Mouse (Mus musculus): ENCODE measurements around the gene Mrpl19.

Gene Mrpl19

DNA sequence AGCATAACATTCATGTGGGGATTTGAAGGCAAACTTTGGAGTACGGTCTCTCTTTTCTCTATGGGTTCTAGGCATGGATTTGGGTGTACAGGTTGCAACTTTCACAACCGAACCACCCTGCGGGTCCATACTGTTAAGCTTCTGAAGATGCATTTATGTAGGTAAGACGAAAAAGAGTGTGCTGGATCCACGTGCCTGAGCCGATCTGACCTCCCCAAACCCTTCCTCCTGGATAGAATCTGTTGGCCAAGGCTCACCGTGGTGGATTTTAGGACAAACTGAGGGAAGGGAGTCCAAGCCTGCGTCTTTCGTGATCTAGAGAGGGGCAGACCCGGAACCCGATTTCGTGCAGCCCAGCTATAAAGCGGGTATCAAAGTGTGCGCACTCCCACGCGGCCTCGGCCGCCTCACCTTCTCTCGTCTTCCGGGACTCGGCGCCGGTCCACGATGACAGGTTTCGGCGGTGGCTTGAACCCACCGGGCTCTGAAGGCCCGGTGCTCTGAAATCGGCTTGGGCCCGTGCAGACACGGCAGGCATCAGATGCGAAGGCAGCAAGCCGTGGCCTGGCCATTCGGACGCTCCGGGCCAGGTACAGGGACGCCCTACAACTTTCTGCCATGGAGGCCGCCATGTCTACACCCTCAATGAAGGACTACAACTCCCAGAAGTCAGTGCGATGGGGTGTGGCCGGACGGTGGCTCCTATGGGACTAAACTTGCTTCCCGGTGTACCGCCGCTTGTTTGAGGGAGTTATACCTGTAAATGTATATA, at the start of gene Mrpl19:
Gene Mrpl19 (minus strand): TSS at position 663 of the 772 bp plus-strand sequence.
- peak; percentile 97 for DNase-seq

DNA sequence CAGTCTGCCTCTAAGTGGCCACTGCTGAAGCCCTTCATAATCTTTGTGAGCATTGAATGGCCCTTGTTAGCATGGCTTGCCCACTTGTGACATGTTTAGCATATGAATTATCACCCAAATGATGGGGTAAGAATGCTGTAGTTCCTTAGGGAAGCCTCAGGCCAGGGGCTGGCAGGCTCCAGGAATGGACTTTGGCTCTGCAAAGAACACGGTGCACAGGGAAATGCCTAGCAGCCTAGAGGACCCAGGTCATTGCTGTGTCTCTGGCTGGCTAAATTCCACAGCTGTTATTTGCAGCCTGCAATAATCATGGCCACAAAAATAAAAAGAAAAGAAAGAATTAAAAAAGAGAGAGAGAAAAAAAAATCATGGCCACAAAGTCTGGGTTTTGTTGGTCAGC, 46.6 kb upstream of the Mrpl19 start:
- DNase-seq = no peak

DNA sequence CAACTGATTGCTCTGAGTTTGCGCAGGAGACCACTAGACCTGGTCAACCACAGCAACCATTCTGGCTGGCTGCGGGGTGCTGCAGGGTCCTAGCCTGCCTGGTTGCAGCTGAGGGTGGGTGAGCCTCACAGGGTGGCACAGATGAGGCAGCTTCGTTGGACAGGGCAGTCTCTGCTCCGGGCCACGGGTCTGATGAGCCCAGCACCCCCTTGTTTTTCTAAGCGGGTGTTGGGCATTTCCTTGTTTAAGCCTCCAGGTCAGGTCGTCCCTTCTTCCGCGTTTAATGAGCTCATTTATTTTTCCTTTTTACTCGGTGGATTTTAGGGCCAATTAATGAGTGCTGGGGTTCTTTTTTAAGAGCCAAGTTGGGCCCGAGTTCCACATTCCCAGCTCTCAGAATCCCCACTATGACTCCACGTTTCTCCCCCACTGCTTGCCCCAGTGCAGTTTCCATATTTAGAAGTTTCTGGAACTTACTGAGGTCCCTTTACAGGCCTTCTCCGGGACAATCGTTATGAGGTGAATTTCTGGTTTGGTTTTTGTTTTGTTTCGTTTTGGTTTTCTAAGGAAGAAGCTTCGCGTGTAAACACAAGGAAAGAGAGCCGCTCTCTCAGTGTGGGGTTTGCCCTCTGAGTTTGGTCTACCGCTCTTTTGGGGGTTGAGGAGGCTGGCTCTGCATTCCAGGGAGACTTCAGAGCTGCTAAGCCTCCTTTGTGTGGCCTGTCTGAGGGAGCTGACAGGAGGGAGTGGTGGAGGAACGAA, 24.5 kb upstream of the Mrpl19 start:
- DNase-seq = no peak

DNA sequence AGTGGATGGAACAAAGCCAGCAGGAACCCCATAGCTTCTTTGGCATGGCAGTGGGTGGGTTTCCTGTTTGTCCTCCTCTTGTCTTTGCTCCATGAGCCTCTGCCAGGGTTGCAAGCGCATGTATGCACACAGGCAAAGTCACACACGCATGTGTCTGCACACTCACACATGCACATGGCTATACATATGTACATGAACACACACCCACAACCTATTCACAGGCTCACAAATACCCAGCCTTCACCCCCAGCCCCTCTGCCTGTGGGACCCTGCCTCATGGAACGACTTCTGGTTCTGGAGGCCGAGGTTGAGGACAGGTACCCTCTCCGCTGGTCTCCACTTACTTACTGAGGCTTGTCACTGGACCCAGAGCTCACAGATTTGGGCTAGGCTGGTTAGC, 22.6 kb upstream of the Mrpl19 start:
- DNase-seq = no peak

DNA sequence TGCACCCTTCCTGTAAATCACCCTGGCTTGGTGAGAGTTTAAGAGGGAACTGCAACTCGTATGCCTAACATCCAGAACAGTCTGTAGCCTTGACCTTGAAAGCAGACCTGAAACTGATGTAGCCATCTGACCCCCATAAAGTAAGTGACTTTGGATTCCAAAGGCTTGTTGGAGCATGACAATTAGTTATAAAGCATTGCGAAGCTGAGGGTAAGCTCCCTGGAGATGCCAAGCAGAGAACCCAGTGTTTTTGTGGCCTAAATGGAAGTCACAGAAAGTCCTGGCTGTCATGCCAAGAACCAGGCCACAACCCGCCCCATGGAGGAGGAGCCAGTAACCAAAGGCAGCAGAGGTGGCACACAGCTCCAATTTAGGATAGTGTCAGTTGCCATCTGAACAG, 21.8 kb upstream of the Mrpl19 start:
- DNase-seq = peak; percentile 53

DNA sequence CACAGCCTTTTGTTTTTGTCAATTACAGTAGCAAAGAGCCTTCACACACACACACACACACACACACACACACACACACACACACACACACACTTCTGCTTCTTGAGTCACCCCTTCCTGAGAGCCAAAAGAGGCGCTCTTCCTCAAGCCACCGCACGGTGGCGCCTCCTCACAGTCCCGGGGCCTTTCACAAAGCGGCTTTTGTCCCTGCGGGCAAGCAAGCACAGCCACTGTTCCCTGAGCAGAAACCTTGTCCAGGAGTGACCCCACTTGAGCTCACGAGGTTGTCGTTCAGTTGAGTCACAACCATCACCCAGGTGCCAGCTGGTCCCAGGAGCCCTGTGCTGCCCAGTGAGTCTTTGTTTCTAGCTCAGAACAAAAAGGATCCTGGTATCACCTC, 21.3 kb upstream of the Mrpl19 start:
- DNase-seq = peak; percentile 93

DNA sequence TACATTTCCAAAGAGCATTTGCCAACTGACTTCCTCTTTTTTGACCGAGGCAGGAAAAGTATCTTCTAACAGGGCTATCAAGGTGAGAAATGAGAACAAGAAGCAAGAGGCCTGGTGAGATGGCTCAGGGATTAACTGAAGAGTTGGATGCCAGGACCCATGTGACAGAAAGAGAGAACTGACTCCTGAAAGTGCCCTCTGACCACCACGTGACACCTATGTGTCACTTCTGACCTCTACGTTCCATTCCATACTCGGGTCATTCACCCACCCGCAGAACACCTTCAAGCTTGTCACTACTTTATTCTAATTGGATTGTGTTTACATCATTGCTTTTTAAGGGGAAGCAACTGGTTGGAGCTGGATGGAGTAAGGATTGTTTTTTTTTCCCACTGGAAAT, 20.8 kb upstream of the Mrpl19 start:
- no peak for DNase-seq

DNA sequence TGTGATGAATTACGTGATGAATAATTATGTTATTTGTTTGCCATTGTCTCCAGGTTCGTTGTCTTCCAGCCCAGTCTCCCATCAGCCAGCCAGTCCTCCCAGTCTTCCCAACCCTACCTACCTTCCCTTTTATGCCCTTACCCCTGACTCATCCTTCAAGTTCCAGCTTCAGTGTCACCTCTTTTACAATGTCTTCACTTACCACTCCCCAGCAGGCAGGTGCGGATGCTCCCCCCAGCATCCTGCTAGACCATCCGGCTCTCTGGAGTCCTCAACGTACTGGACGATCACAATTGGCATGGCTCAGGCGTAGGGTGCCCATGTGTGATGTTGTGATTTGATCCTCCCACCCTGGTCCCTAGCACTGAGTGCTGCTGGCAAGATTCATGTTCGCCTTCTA, 20.4 kb upstream of the Mrpl19 start:
- no peak for DNase-seq

DNA sequence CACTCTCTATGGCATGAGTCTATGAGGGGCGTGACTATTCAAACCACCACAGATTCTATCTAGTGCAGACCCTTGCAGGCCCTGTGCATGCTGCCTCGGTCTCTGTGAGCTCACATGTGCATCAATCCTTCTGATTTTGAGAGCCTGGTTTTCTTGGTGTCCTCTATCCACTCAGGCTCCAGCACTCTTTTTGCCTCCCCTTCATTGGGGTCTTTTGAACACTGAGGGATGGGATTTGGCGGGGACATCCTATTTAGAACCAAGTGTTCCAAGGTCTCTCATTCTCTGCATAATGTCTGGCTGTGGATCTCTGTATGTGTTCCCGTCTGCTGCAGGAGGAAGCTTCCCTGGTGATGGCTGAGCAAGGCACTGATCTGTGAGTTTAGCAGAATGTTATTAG, 13.5 kb upstream of the Mrpl19 start:
- no peak for DNase-seq

DNA sequence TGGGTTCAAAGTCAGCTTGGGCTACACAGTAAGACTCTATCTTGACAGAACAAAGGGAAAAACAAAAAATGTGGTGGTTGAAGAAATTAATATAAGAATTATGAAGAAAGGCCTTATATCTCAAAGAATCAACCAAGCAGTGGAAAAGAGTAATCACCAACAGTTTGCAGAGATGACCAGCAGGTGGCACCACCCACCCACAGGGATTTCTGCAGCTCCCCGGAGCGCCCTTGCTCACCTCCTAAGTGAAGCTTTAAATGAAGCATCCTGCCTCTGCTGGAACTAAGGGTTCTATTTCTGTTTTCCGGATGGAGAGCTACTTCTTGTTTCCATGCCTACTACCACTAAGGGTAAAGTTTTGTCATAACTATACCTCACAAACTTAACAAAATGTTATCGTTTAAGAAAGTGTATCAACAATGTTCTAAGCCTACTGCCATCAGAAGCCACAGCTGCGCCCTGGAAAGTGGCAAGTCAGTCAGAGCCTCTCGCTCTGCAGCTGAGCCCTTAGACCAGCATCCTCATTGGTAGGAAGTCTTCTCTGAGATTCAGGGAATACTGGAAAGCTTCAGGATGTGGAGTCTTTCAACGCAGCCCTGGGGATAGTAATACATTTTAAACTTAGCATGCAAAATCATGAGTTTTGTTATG, 10.3 kb upstream of the Mrpl19 start:
- peak; percentile 82 for DNase-seq

DNA sequence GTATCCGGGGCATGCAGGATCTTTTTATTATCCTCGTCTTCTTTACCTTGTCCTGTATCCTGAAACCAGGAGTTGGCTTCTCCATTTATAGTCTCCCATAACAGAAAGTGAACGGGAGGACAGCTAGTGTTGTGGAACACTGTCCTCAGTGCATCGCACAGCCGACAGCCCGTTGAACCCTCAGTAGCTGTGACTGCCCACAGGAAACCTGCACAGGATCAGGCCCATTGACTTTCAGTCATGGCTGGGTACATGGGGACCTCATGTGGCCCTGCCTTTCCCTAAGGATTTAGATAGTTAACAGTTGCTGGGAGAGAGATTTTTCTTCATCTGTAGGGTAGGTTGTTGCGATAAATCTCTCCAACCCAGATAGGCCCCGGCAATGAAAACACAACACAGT, 6.8 kb upstream of the Mrpl19 start:
- DNase-seq = no peak

DNA sequence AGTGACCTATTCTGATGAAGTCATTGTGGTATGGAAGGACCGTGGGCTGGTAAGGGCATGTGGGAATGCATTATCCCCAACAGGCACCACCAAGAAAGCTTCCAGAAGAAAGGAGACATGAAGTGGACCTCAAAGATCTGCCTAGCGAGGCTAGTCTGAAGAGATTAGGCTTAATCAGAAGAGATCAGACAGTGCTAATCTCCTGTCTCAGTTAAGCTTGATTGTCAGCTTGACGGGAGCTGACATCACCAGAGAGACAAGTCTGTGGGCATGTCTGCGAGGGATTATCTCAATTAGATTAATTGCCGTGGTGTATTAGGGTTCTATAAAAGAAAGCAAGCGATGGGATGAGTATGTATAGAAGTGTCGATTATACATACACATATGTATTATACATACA, 5.4 kb upstream of the Mrpl19 start:
- no peak for DNase-seq

DNA sequence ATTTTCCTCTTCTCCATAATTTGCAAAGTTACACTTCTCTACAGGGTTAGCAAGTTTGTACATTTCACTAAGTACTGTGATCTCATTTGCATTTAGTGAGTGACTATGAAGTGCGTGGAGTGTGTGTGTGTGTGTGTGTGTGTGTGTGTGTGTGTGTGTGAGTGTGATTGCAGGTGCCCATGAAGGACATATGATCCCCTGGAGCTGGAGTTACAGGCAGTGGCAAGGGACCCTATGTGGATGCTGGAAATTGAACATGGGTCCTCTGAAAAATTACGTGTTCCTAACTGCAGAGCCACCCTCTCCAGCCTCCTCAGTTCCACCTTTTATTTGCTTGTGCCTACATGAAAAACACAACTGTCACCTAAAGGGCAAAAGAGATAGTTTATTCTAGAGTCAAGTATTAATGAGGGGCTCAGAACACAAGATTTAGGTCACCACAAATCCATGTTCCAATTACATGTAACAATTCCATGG, 348 bp upstream of the Mrpl19 start:
- no peak for DNase-seq

DNA sequence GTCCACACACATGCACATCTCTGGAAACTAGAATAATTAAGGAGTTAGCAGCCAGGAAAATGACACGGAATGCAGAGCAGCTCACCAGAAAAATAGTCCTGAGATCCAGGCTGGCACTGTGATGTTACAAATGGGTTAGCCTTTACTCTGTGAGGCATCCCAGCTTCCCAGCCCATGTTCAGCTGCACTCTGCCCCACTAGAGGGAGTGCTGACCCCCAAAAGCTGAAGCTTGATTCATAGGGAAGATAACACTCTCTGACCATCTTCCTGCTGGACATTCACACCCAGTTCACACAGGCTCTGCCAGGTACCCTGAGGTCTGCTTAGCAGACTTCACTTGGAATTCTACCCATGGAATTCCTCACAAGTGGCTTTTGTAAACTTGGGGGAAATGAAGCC, 5.5 kb downstream of the Mrpl19 start:
- no peak for DNase-seq

DNA sequence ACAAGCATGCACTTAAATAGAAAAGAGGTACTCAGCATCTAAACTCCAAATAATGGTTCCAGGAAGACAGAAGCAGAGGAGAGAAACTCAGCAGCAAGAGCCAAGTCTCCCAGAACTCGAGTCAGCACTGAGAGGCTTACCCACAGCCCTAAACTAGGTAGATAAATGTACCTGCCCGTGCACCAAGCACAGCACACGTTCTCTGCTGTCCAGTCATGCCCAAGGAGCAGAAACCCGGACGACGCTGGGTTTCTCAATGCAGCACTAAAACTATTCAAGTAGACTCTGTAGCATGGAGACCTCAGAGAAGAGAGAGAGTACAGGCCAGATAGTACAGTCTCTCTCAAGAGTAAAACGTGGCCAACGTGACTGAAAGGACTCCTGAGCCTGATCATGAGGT, 5.9 kb downstream of the Mrpl19 start:
- DNase-seq = no peak

DNA sequence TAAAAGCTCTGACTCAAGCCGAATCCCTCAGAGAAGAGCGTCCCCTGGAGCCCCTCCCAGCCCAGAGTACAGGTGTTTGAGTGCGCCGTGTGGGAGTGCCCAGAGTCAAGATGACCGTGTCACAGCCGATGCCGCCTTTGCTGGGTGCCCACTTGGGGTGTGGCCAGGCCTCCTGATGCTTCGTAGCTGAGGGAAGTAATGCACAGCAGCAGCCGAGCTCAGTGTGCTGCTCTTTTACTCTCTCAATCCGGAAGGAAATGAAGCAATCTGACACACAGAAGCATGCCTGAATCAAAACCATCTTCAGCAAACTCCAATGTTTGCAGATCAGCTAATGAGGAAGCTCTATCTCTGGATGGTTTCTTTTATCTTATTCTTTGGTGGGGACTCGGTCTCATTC, 7.8 kb downstream of the Mrpl19 start:
- DNase-seq = no peak

DNA sequence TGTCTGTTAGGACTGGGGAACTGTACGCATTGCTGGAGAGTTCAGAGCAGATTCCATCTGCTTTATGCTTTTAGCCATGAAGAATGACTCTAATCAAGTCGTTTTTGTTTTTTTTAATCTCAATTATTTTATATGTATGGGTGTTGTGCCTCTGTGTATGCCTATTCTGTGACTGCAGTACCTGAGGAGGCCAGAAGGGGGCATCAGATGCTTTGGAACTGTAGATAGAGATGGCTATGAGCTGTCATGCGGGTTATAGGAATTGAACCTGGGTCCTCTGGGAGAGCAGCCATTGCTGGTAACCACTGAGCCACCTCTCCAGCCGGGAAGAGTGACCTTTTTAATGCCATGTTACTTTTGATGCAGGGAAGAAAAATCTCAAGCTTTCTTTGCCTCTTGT, 9.4 kb downstream of the Mrpl19 start:
- DNase-seq = peak; percentile 25

DNA sequence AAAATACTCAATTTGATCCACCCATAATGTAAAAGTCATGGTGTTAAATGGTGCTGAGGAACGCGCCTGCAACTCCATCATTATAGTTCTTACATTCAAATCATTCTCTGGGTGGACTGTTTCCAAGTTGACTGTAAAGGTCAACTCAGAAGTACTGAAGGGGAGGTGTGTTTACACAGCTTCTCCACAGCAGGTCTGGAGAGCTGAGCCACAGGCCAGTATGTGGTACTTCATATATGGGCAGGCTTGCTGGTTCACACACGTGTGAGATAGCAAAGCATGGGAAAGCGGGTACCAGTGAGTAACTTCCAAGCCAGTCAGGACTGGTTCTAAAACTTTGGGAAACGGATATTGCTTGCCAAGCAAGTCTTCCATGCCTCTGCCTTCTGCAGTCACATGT, 10.6 kb downstream of the Mrpl19 start:
- DNase-seq = peak; percentile 36

DNA sequence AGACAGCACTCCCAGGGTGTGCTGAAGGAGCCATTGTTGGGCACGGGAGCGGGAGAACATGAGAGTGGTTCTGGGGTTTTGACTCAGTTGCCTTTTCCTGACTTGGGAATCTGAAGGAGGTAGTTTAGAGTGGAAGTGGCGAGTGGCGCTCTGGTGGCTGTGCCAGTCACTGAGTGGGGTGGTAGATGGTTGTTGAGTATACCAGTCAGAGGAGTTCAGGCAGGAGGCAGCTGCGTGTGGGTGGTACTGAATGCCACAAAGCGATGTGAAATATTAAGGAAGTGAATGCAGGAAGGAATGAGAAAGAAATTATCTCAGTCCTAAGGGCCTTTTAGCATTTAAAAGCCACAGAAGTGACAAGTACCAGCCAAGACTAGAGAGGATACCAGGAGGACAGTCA, 18.9 kb downstream of the Mrpl19 start:
- DNase-seq = no peak

DNA sequence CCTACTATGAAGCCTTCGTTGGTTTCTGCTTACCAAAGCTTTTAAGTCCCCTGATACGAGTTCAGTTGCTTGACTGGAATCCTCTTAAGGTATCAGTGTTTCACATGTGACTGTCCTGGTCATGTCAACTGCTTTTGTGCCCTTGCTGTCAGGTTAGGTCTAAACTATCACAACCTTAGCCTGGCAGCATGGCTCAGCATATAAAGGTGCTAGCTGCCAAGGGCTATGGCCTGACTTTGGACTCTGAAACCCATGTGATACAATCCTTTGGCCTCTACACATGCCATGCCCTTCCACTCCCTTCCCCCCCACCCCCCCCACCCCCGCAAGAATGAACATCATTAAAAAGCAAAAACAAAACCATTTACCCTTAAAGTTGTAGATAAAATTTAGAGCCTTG, 21.3 kb downstream of the Mrpl19 start:
- no peak for DNase-seq

DNA sequence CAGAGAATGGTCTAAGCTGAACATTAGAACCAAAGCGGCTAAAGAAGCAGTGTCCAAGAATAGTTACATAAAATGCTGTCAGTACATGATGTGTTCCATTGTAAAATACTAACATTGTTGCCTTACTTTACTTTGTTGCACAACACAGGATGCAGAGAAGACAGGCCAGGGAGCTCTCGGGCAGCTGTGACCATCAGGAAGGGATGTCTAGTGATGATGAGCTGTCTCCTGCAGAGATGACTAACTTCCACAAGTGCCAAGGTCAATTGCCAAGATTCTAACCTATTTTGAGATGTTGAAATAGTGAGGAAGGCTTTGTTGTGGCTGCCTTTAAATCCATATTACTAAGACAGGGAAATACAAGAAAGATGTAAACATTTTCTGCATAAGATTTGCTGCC, 22.5 kb downstream of the Mrpl19 start:
- DNase-seq = no peak

DNA sequence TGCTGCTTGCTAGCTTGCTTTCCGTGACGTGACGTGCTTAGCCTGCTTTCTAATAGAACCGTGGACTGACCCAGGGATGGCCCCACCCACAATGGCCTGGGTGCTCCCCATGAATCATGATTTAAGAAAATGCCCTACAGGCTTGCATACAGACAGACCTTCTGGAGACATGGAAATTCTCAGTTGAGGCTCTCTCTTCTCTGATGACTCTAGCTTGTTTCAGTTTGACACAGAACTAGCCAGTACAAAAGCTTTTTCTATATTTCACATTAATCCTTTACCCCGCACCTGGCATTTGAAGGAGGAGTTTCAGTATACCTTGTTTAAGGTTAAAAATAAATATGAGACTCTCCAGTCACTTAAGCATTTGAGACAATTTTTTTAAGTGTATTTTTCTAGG, 24.0 kb downstream of the Mrpl19 start:
- DNase-seq = no peak

DNA sequence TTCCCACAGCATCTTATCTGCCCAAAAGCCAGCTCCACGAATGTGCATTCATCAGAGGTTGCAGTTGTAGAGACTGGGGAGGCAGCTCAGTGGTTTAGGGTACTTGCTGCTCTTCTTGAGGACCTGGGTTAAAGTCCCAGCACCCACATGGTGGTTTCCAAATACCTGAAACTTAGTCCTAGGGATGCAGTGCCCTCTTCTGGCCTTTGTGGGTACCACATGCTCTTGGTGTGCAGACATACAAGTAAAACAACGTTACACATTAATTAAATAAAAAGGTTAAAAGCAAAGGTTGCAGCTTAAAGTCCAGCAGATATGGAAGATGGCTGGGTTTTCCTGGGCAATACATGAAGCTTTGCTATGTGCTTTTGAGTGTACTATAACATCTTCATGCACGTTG, 32.5 kb downstream of the Mrpl19 start:
- peak; percentile 3 for DNase-seq

DNA sequence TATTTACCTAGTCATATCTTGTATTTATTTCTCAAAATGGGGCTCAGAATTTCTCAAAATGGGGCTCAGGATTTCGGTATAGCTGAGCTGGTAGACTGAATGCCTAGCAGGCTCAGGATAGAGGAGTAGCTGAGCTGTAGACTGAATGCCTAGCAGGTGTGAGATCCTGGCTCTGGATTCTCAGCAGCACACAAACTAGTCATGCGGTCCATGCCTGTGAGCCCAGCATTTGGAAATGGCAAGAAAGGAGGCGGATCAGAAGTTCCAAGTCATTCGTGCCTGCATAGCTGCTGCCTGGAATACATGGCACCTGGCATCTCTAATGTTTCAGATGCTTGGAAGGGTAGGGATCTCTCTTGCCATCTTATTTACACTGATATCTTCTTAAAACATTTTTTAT, 36.4 kb downstream of the Mrpl19 start:
- DNase-seq = no peak
